Mouse (Mus musculus) bone marrow, adult 2 months (tissue): ENCODE results near the gene Dip2a. TPM values are rescaled to one million over a fixed set of nuclear protein-coding genes. Genes with fewer than 3 reads are reported as not detected.

Source experiments
- H3K27ac ChIP-seq: fragments of 200-500 bp; 2 replicates; pipeline ENCODE4 v1.5.1; 2012; ENCODE audit warnings: low read depth, mild to moderate bottlenecking, control low read depth, inconsistent platforms, low read length; ENCODE audit not compliant: control insufficient read depth, poor library complexity, insufficient read depth
- H3K4me1 ChIP-seq: fragments of 200-500 bp; 2 replicates; pipeline ENCODE4 v1.6.1; 2011; ENCODE audit warnings: low read length; ENCODE audit not compliant: control insufficient read depth, insufficient read depth
- H3K4me3 ChIP-seq: fragments of 200-500 bp; replicated peaks from 2 replicates; pipeline ENCODE3; 2011; ENCODE audit warnings: mild to moderate bottlenecking, low read depth, low read length, control low read depth; ENCODE audit not compliant: control insufficient read depth
- CTCF ChIP-seq: fragments of 200-500 bp; IDR thresholded peaks from 2 replicates; pipeline ENCODE4 v1.5.1; 2011; ENCODE audit warnings: low read length, control low read depth; ENCODE audit not compliant: control insufficient read depth, insufficient read depth
- POLR2A ChIP-seq: fragments of 200-500 bp; IDR thresholded peaks from 2 replicates; pipeline ENCODE4 v1.6.1; 2011; ENCODE audit warnings: low read depth, mild to moderate bottlenecking, control low read depth, low read length, borderline replicate concordance; ENCODE audit not compliant: control insufficient read depth
- WGBS: fragments of 180-500 bp; shearing (Covaris S2); methylation state at CpG from one replicate; pipeline ENCODE4 v1.1.7; 2018; 5-methylcytosine and 5-hydroxymethylcytosine counted together
- polyA plus RNA-seq: library from polyadenylated mRNA; stranded (reverse); fragments of >200 nt; gene quantifications from 2 replicates; pipeline ENCODE4 v1.2.4, GENCODE M21; 2011; ENCODE audit warnings: low replicate concordance; ENCODE audit not compliant: missing spikeins, insufficient read depth, insufficient read length

The Dip2a gene
- polyA plus RNA-seq, 1 experiment: 2.0 TPM

DNA sequence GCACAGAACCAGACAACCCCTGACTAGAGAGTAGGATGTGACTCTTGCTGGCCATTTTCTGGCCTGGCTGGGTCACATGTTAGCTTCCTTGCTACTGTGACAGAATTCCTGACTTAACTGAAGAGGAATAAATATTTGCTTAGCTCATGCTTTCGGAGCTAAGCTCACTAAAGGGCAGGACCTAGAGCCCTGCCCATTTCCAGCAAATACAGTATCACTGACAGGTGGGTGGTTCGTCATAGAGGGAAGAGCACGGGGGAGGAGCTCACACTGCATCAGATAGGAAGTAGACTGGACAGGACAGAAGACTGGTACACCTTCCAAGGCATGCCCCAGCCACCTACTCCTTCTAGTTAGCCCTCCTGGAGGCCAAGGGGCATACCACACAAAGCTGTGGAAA lies 83.6 kb downstream of the Dip2a start:
- 81% methylated on average over 3 of the region's 3 CpGs for WGBS
- H3K4me3 ChIP-seq: no peak overlapping the region

DNA sequence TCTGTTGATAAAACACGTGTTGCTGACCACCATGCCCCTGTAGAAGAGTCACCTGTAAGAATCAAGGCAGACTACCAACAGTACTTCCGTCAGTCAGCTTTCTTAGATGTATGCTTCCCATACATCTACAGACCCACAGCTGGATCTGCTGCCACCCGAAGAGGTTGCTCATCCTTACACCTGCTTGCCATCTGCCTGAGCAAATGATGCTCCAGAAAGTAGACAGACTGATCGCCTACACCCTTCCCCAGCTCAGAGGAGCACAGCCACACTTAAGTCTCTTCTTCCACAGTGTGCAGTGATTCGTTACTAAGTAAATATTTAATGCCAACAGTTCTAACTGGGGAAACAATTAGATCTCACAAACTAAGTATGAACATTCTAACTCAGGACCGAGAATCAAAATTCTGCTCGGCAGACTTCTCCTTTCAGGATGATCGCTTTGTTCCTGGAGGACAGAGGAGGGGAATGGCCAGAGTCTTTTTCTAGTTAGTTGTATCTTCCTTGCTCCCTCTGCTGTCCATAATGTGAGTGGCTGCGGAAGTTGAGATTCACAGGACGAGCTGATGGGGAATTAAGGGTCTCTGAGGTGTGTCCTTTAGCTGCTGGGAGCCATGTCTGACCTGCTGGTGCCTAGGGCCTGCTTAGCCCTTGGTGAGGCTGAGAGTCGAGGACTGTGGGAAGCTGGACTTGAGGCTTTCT lies 84.6 kb downstream of the Dip2a start:
- 71% methylated on average over 11 of the region's 11 CpGs for WGBS
- H3K27ac ChIP-seq: no peak overlapping the region
- H3K4me1 ChIP-seq: no peaks in the 10 kb centered on the region
- H3K4me3 ChIP-seq: no peak overlapping the region
- no peak for TF ChIP-seq POLR2A
- no peak for TF ChIP-seq CTCF

More for the DNA sequence above, 83.6 kb downstream of the Dip2a start:
- Histone ChIP-seq H3K4me1 (no peaks in the 10 kb centered on the region), H3K27ac (no peak overlapping the region)
- TF ChIP-seq CTCF (no peak), POLR2A (no peak)

DNA sequence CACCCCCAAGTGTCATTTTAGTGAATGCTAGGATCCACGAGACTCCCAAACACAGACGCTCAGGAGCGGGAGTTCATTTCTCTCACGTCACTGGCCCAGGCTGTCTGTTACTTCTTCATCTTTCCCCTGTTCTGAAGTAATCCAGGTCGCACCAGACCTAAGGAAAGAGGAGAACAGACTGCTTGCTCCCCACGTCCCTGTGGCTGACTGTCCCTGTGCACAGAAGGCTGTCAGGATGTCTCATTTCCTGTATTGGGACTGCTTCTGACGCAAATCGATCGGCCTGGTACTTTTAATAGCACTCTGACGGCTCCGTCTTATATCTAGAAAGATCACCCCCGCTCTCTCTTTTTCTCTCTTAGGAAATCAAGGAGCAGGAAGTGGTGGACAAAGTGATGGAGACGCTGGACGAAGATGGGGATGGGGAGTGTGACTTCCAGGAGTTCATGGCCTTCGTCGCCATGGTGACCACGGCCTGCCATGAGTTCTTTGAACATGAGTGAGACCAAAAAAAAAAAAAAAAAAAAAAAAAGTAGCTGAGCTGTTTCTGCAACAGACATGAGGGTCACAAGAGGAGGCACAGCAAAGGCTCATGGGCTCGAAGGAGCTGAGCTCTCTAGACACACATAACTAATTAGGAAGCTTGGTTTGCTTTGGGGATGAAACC lies 85.4 kb downstream of the Dip2a start:
- 76% methylated on average over 18 of the region's 18 CpGs for WGBS
- no peaks in the 10 kb centered on the region for H3K4me1 ChIP-seq
- TF ChIP-seq POLR2A (no peak), CTCF (no peak)
- H3K27ac ChIP-seq: no peak overlapping the region
- H3K4me3 ChIP-seq: no peak overlapping the region

DNA sequence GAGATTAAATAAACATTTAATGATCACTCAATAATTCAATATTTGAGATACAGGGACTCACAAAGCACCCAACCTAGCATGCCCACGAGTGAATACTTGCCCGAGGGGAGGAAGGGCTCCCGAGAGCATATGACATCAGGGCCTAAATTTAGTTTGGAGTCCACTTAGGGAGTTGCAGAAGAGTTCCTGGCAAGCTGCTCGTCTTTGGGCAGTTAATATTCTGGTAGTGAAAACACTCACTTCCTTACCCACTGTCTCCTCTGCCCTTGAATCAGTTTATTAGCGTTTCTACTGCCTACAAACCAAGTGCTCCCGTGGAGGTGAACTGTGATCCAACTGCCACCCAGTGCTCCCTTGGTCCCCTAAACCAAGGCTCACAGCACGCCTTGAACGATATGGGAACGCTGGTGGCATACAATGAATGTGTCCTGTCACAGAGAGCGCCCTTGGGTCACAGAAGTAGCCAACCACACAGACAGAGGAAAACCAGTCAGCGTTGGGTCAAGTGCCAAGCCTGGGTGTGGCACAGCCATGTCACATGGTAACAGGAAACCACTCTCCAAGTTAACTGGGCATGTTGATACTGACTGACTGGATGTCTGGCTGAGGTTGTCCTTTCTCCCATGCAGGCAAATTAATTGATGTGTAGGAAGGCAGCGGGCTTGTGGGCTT lies 87.2 kb downstream of the Dip2a start:
- no peak overlapping the region for H3K27ac ChIP-seq
- 16% methylated on average over 12 of the region's 12 CpGs for WGBS
- TF ChIP-seq POLR2A: no peak
- no peak for TF ChIP-seq CTCF
- no peaks in the 10 kb centered on the region for H3K4me1 ChIP-seq
- H3K4me3 ChIP-seq: no peak overlapping the region

DNA sequence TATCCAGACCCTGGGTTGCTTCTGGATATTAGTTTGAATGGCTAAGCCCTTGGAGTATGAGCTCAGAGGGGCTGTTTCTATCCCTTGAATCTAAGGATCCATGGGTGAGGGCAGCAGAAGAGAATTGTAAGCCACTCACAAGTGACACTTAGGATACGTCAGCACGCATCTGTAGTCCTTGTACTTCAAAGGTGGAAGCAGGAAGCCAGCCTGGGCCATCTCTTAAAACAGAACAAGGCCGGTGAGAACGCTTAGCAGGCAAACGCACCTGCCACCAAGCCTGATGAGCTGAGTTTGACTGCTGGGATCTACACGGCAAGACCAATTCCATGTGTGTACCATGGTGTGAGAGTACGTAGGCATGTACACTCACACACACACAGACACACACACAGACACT lies 87.9 kb downstream of the Dip2a start:
- H3K4me1 ChIP-seq: no peaks in the 10 kb centered on the region
- no peak overlapping the region for H3K27ac ChIP-seq
- no peak overlapping the region for H3K4me3 ChIP-seq
- WGBS: 87% methylated on average over 7 of the region's 7 CpGs
- TF ChIP-seq CTCF (no peak), POLR2A (no peak)

DNA sequence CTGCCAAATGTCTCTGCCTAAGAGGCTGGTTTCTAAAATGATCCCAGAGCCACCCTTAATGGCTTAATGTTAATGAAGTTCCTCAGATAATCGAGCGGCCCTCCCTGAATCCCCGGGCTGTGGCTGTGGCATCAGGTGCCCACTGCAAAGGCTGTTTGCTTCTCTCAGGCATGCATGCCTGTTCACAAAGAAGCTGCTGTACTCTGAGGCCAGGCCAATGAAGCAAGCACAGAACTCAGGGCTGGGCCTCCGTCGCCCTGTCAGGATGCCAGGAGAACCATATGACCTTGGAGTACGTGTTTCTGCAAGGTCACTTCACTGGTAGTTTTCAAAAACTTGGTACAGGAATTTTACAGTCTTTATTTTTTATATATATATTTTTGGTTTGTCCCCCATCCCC lies 89.5 kb downstream of the Dip2a start:
- no peak overlapping the region for H3K4me3 ChIP-seq
- 81% methylated on average over 6 of the region's 6 CpGs for WGBS
- H3K4me1 ChIP-seq: no peaks in the 10 kb centered on the region
- TF ChIP-seq POLR2A (no peak), CTCF (no peak)
- H3K27ac ChIP-seq: no peak overlapping the region

DNA sequence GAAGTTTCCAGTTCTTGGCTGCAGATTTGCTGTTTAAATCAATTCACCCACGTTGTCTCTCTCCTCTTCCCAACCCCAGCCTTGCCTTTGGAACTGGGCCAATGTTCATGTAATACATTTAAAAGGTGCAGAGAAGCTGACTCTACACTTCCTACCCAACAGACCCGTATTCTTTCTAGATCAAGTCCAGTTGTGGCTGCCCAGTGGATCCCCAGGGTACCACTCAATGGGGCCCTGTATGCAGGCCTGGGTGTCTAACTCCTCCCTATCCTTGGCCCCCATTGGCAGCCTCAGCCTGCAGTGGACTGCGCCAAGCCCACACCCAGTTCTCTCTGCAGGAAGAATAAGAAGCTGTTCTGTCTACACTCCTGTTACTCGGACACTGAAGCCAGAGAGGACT lies 91.6 kb downstream of the Dip2a start, which contains the start of gene S100b:
TSS of gene S100b (plus strand) at position 318 of the 400 bp plus-strand sequence.
- no peak for TF ChIP-seq CTCF
- TF ChIP-seq POLR2A: no peak
- Histone ChIP-seq H3K27ac (no peak within 1 kb of the TSS), H3K4me3 (no peak within 1 kb of the TSS), H3K4me1 (no peaks in the 10 kb centered on the region)
- 49% methylated on average over 4 of the region's 4 CpGs for WGBS

DNA sequence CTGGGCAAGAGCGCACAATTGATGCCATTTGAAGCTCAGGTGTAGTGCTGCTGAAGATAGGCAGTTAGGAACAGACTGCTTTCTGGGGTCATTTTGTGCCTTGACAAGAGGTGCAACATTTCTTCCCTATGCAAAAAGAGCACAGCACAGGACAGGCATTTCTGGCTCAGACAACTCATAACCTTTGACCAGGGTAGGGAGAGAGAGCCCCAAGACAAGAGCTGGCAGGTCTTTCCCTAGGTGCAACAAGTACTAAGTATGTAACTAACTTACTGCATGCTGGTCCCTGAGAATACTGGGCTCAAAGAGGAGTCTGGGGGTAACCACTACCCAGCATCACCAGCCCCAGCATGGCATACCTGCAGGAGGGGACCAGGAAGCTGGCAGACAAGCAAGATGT lies 92.0 kb downstream of the Dip2a start:
- Histone ChIP-seq H3K4me1 (no peaks in the 10 kb centered on the region), H3K4me3 (no peak overlapping the region), H3K27ac (no peak overlapping the region)
- 86% methylated on average over 1 of the region's 1 CpGs for WGBS
- no peak for TF ChIP-seq CTCF
